Mouse (Mus musculus) frontal cortex, adult (tissue): ENCODE results near the gene Adora3.

Experiments
- ATAC-seq: cut with Nextera tagmentation; 2 replicates; pipeline ENCODE4 v1.9.2; 2017; ENCODE audit warnings: mild to moderate bottlenecking, moderate library complexity, mixed read lengths; ENCODE audit not compliant: low TSS enrichment

The Adora3 gene

DNA sequence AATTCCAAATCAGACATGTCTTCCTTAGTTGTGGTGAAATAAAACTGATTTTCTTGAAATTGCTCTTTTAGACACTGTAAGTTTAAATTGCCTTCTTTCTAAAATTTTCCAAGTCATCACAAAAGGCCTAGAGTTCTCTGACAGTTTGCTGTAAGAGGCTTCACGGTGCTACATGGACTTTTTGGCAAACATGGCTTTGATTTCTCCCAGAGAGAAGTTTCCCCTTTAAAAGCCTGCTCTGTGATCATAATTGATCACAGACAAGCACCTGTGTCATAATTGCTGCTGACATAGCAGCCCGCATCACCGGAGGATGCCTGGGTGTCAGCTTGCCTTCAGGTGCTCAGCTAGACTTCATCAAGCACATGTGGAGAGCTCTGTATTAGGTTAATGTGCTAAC lies at the start of gene Adora3, which contains the start of gene Tmigd3:
TSS of gene Adora3 (plus strand) at position 301 of the 400 bp plus-strand sequence.
TSS of gene Tmigd3 (plus strand) at position 346 of the 400 bp plus-strand sequence.
- no peak for ATAC-seq

DNA sequence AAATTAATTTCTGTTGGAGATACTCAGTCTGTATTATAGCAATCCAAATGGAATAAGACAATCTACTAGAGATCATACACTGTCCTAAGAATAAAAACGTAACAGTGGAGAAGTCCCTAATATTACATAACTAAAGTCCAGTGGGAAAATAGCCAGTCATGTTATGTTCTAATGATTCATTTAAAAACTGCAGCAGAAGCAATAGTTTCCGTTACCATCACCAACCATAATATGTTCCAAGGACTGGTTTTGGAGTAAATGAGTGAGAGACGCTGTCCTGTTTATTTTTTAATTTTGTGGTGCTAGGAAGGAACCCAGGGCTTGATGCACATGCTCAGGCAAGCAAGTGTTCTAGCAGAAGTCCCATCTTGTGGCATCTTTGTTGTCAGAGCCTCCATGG lies 49.2 kb upstream of the Adora3 start:
- no peak for ATAC-seq

DNA sequence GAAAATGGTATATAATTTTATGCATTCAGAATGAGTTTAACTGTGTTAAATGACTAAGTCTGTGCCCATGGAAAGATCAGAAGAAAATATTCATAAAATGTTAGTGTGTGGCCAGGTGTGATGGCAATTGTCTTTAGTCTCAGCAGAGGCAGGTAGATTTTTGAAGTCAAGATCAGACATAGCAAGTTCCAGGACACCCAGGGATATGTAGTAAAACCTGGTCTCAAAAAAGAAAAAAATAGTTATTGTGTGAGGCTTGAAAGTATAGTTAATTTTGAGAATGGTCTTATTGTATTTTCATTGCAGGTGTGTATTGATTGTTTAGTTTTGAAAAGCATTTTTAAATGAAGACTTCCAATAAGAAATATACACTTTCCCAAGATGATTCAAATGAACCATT lies 47.0 kb upstream of the Adora3 start:
- ATAC-seq: no peak

DNA sequence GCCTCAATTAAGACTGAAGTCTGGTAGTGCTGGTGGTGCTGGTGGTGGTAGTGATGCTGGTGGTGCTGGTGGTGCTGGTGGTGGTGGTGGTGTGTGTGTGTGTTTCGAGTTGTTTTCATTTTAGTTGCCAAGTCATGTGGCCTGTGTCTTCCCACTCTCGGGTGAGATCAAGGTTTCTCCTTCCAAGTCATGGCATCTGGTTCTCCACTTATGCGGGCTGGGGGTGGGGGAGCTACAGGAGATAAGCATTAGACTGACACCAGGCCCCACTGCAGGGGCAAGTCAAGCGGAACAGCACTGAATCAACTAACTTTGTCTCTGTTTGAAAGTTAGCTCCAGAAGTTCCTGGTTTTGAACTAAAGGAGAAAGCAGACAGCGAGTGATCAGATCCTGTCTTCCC lies 46.6 kb upstream of the Adora3 start:
- no peak for ATAC-seq

DNA sequence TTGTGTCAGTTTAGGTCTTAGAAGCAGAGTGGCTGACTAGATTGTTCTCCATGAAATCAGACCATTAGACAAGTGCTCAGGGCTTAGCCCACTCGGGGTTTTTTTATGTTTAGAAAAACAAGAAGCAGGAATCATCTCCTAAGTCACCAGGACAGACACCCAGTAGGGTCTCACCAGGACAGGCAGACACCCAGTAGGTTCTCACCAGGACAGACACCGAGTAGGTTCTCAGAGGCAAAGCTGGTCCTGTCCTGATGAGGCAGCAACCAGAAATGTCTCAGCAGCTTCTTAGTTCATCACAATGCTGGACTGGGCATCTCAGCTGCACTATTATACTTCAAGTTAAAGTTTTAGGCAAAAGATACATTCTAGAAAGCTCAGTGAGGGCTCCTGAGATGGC lies 46.0 kb upstream of the Adora3 start:
- ATAC-seq: no peak

DNA sequence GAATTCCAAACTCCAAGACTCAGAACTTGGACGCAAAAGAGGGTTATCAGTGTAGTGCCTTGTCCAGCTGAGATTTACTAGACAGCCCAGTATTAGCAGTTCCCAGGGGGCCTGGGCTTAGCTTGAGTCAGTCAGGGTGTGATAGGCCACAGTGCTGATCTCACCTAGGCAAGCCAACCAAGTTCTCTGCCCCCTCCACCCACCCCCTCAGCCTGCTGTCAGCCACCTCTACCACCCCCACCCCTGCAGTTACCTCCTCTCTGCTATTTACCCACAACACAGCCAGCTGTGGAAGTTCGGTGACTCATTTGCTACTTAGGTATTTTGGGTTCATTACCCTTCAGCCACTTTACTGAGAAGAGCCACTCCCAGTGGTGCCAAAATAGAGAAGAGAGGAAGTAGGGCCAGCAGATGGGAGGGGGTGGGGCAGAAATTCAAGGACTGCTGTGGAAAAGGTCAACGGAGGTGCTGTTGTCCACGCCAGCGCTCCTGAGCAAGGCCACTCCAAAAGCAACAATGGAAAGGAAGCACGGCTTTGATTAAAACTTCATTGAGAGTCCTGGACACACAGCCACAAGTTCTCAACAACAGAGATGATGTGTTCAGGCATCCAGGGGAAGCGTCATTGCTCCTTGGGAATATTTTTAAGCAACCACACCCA lies 45.0 kb upstream of the Adora3 start:
- ATAC-seq: no peak

DNA sequence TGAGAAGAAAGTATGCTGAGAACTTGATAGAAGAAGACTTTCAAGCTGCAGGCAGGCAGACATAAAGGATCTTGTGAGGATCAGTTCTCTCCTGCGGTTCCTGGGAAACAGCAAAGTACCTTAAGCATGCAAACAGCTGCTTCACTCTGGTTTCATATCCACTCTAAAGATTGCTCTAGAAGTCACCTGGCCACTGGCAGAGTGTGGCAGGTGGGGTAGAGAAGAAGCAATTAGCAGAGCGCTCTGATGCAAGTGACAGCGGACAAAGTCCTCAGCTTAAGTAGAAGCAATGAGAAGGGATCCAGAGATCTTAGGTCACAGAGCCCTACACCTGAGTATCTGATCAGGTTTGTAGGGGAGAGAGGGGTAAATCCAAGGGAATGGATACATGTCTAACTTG lies 39.1 kb upstream of the Adora3 start:
- no peak for ATAC-seq

DNA sequence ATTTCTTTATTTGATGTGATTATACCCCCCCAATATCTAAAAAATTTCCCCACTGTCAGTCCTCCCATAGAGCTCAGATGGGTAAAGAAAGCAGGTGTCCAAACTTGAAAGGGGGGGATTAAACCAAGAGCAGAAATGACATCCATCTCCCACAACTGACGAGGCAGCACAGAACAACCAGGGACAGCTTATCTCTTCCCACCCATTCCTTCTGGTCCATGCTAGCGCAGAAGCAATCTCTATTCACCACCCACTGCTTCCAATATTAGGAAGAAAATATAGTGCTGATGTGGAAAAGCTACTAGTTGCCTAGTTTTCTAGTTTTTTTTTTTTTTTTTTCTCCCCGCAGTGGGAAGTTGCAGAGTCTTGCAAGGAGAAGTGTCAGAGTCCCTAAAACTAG lies 34.8 kb upstream of the Adora3 start:
- ATAC-seq: no peak

DNA sequence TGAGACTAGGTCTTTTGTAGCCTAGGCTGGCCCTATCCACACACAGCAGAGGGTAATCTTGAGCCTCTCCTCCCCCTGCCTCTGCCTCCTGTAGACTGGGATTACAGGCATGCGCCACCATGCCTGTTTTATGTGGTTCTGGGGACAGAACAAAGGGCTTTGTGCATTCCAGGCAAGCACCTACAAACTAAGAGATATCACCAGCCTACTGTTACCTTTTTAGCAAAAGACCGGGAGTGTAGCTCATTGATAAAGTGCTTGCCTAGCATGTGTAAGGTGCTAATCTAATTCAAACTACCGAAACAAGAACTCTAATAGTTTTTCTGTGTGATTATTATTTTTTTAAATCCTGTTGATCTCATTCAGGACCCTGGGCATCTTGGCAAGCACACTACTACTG lies 33.8 kb upstream of the Adora3 start:
- no peak for ATAC-seq

DNA sequence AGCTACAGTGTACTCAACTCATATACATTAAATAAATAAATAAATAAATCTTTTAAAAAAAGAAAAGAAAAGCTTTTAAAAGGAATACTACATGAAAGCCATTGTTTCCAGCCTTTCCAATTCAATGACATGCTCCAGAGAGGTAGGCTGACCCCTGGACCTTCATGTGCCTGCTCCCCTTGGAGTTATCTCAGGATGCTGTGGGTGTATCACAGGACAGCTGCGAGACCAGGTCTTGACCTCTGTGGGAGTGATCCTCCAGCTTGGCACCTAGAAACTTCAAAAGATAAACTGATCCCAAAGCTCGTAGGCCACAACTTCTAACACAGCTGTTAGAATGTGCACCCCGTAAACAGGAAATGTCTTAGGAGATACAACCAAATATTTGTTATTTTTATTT lies 32.0 kb upstream of the Adora3 start:
- ATAC-seq: no peak

DNA sequence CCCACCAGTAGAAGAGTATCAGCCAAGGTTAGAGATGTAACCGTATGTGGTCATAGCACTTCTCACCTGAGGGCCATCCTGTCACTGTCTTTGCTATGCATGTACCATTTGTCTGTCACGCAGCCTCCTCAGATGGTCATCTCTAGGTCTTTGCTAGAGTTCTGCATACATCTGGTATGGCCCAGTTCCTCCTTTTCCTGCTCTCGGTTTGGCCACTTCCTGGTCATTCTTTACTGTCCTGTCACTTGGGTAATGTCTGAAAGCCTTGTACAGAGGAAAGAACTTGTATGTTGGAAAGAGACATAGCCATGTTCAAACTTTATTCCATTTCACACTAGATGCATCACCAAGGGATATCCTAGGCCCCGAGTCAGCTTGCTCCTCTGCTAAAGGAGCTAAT lies 30.8 kb upstream of the Adora3 start:
- ATAC-seq: no peak

DNA sequence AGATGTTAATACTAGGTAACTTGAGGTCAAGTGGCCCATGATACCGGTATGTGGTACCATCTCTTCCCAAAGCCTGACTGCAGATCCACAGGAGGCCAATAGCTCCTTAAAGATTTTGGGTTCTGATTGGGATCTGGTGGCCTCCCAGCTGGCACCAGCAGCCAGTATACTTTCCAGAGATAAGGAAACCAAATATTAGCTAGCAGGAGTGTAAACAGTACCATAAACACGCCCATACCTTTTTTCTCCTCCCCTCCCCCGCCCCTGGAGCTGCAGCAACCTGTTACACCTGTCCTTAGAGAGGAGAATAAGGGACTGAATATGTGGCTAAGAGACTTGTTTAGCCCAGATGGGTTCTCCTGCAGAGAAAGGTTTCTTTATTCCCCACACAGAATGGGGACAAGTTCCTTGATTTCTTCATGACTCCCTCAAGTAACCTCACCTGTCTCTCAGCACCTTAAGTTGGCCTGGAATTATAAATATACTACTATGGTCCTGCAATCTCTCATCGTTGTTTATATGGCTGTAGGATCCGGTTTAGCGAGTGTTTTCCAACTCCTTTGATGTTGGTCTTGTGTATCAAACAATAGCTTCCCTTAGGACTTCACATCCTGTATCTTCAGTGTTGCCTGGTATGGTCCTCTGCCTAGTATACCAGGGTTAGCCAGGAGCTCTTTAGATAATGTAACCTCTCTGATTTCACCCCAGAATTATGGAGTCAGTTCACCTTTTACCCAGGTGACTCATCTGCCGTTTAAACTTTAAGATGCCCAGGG lies 24.2 kb upstream of the Adora3 start:
- ATAC-seq: no peak

DNA sequence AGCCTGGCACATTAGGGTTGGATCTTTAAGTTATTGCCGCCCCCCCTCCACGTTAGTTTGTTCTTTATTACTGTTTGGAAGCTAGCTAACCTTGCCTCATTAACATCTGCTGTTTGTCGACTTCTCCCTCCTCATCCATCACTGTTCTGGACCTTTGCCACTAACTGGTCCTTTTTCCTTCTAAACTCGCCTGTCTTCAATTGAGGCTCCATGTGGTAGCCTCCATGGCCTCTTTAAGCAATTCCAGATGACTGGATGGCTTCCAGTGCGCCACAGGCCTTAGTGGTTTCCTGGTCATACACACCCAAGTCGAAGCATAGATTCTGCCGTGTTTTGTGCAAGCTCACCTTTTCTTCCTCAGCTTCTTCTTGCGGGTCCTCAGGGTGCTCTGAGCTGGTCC lies 16.9 kb upstream of the Adora3 start:
- no peak for ATAC-seq

DNA sequence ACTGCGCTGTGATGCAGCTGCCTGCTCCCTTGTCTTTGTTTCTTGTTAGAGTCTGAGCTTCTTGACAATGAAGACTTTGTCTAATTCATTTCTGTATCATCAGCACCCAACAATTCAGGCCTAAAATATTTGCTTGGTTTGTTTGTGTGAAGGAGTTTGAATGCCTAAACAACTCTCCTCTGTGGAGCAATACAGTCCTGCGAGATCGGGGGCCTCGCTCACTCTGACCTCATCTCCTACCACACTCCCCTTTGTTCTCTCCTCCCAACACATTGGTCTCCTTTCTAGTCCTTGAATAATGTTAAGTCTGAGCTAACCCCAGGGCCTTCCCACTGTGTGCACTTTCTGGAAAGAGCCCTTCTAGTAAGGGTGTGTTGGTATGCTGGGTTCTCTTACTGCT lies 15.9 kb upstream of the Adora3 start:
- peak; percentile 59 for ATAC-seq

DNA sequence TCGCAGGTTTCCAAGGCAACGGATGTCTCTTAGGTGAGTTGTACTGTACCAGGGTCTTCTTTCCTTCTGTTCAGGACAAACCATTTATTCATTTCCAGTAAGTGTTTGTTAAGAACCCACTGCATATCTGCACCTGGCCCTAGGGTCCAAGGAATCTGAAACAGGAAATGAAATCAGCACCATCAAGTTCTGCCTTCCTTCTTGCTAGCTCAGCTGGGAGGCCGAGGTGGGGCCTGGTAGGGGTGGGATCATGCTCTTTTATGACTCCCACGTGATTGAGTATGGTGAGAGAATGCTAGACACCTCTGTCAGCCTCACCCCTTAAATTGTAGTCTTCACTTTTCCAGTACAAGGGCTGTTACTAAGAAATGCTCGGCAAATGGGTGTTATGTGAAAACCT lies 13.1 kb upstream of the Adora3 start:
- ATAC-seq: no peak

DNA sequence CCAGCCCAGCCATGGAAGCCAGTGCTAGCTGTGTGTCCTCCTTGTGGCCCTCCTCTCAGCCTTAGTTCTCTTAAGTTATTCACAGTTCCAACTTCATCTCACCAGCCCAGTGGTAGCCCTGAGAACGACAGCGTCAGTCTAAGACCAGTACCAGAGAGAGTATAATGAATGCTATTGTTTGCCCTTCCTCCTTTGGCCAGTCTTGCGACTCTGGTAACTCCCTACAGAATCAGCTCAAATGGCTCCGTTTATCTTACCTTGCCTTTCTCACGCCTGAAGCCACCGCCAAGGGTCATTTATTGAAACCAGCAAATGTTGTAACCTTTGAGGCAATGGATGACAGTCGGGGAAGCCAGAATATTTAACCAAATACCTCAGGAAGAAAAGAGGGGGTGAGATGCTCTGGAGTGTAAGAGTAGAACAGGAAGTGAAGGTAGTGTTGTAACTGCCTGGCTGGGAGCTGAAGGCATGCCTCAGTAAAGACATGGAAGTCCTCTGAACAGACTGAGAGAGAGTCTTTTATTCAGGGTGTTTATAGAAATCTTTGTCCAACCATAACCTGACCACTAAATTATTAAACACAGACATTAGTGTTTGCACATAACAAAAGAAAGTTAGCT lies 8.8 kb upstream of the Adora3 start:
- no peak for ATAC-seq

DNA sequence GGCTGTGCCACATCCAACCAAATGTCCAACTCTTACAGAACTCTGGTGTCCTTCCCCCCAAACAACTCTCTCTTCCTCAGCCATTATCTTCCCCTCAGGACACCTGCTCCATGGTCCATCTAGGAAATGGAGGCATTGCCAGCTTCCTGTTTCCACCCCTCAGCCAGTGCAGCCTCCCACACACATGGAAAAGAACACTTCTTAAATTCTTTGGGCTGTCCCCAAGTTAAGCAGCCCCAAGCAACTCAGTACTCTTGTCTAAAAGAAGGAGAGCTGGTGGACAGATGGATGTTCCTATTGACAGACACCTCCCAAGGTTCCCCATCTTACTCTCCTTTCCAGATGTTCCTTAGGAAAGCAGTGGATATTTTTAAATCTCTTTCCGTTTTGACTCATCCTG lies 6.5 kb upstream of the Adora3 start:
- ATAC-seq: no peak

DNA sequence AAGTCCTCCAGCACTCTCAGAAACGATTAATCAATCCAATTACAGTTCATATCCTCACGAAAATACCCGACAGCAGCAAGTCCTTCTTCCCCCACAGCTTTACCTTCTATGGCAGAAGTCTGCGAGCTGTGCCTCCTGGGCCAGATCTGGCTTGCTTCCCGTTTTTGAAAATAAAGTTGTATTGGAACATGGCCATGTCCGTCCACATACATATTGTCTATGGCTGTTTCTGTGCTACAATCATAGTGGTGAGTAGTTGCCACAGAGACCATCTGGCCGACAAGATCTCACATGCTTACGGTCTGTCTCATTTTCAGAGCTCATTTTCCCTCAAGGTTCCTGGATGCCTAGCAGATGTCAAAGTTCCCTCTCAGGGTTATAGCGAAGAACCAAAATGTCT lies 5.5 kb upstream of the Adora3 start:
- ATAC-seq: peak; percentile 83

DNA sequence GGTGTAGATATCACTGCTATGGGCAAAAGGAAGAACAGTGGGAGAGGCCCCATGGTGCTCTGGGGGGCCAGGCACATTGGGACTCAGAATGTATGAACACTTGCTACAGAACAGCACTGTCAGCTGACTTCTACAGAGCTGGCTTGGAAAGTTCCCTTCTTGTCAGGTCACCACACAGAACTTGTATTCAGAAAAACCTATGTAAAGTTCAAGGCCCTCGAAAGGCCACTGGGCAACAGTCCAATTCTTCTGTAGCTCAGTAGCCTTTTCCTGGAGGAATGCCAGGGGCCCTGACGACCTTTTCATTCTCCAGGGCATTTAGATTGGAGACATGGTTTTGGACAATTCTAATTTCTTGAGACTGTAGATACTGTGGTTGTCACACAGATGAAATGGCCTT lies 2.5 kb upstream of the Adora3 start:
- no peak for ATAC-seq

DNA sequence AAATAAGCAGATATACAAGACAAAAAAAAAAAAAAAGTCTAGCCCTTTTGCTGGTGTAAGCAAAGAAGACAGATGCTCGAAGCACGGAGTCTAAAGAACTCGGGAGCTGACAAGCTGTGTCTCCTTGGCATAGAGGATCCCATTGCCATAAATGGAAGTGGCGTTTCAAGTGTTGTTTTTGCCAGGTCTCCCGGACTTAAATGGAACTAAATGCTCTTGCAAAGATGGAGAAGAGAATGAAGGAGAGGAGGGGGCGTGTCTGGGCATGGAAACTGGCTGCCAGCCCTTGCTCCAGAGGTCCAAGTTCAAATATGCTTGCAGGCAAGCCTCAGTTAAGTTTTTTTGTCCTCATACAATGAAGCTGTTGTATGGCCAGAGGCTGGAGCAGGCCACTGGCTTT lies 1.4 kb downstream of the Adora3 start:
- peak; percentile 94 for ATAC-seq

DNA sequence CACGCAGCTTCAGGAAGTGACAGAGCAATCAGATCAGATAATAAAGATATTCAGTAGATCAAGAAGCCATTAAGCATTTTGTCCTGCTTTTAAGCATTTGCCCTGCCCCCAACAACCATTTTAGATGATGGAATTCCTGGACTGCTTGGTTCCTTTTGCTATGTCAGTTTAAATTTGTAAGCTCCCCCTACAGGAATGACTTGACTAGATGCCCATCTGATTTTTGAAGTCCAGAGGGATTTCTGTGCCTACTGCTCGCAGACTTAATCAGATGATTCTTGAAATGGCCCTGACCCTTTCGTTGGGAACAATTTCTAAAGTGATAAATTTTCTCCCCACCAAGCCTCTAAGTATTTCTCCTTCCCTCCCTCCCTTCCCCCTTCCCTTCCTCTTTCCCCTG lies 1.9 kb downstream of the Adora3 start:
- ATAC-seq: 0 out of 2 replicates have a peak, but pooled peaks have one; percentile 47

DNA sequence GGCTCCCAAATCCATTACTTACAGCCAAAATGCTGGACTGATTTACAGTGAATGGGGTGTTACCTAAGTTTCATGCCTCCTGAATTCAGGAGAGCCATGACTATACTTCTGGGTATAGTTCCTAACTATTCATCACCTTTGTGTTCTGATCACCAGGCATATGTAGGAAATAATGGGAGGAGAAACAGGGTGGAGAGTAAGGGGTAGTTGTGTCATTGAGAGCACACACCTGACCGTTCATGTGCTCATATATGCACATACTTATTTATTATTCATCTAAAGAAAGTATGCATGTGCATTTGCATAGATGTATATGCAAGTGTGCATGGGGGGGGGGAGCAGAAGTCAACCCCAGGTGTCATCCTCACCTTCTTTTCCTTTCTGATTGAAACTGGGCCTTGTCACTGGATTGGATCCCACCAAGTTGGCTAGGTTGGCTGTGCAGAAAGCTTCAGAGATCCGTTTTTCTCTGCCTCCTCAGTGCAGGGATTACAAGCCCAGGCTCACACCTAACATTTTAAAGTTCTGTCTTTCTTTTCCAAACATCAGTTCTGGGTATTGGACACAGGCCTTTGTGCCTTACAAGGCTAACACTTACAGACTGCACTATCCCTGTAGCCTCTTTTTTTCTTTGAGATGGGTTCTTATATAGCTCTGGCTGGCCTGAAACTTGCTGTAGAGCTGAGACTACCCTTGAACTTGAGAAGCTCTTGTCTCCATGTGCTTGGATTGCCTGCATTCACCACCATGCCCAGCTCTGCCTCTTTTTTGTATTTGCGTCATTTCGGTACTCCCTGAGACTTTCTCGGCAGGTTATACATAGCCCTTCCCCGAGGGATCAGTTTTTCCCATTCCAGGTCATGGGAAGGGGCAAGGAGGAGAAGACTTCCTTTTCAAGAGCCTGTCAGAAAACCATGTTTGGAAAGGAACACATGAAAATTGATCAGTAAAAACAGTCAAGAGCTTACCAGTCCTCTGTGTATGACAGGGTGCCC lies 3.1 kb downstream of the Adora3 start:
- no peak for ATAC-seq
